Mouse (Mus musculus) left cerebral cortex, adult 18-20 months (tissue): ENCODE data around the gene Tm9sf2. TPM values are rescaled to one million over a fixed set of nuclear protein-coding genes. Genes with fewer than 3 reads are reported as not detected.
"Not testable (repeated sequence)": the region's sequence is repeated elsewhere in the genome, so short reads cannot be mapped to it uniquely, and the experiment has no call there.

Experiments used
- DNase-seq, 2 experiments: peaks; one replicate each; pipeline ENCODE4 v3.0.0; 2021 to 2022; ENCODE audit warnings: low spot score in 2 of 2, mixed read lengths in 1 of 2
- long read RNA-seq, 2 experiments: library from polyadenylated mRNA; stranded (forward); transcript quantifications; one replicate each; pipeline ENCODE4 v2.0.0; 2021
- total RNA-seq, 2 experiments: library from RNA; stranded (reverse); gene quantifications; 2 replicates each; pipeline ENCODE4 v1.2.3; 2021

The Tm9sf2 gene
- 100 to 1,000 TPM; 110 to 113 TPM for total RNA-seq
- long read RNA-seq, experiment 1, transcript Tm9sf2-201 (17 exons, 3,107 nt) = major isoform, 194 of 220 reads
- long read RNA-seq, experiment 1, partial matches to known transcripts = 13 of 220 reads
- long read RNA-seq, experiment 1, other reads (novel, unspliced or antisense) = 13 of 220 reads
- long read RNA-seq, experiment 2, transcript Tm9sf2-201 (17 exons, 3,107 nt) = major isoform, 136 of 164 reads
- long read RNA-seq, experiment 2, partial matches to known transcripts = 14 of 164 reads
- long read RNA-seq, experiment 2, other reads (novel, unspliced or antisense) = 14 of 164 reads

DNA sequence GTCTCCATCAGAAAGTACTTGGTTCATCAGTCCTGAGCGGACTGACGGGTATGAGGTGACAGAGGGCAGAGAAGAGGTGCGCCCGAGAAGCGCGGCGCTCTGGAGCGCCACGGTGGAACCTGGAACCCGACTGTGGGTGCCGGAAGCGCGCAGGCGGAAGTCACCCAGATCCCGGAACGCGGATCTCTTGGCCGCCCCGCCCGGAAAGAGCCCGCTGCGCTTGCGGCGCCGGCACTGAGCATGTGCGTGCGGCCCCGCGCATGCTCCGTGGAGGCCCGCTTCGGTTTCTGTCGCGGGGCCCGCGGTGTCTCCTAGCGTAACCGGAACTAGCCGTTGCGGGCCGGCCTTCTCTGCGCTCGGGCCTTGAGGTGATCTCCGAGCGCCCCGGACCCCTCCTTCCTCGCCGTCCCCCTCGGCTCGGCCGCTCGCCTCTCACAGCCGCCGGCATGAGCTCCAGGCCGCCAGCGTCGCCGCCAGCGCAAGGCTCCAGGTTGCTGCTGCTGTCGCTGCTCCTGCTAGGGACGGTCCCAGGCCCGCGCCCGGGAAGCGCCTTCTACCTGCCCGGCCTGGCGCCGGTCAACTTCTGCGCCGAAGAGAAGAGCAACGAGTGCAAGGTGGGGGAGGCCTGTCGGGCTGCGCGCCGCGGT, at the start of gene Tm9sf2:
Gene Tm9sf2 (plus strand): TSS at position 217 of the 647 bp plus-strand sequence.
- DNase-seq = peak; percentile 92 to 97

DNA sequence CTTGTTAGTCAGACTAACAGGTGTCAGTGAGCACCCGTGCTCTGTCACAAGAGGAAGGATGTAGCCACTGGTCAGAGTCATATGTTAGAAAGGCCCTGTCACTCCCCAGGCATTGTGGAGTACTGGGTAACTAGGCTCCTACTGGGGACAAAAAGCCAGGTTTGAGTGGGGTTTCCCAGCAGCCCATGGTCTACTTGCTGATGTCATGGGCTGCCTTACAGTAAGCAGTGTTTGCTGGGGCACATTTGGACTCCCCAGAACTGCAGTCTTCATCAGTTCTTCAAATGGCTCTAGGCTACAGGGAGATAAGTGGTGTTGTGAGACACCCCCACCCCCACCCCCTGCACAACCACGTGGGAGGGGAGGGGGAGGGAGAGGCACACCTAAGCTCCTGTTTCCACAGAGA, 48.9 kb upstream of the Tm9sf2 start:
- no peak for DNase-seq

DNA sequence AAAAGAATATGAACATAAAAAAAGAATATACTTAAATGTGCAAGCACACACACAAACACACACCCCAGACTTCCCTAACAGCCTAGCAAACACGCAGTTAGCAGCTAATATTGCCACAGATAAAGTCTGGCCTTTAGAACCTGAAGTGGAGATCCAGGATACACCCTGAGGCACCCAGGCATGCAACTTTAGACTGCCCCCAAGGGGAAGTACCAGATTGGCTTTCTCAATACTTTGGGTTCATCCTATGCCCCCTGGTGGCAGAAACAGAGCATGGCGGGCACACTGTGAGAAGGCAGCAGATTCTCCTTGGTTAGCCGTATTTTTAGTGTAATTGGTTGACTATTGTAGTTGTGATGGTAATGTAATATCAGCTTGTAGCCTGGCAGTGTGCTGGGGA, 46.2 kb upstream of the Tm9sf2 start:
- peak; percentile 81 to 83 for DNase-seq

DNA sequence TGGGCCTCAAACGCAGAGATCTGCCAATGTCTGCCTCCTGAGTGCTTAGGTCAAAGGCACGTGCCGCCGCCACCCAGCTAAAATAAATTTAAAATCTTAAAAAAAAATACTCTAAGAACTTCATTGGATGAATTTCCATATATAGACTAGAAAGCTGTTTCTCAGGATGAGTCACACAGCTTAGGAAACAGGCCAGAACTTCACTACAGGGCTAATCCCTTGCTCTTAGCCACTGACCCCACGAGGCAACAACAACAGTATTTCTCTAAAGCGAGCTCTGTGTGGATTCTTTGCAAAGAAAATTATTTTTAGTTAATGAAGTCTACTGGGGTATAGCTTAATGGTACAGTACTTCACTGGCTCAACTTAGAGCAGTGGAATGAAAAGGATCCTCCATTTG, 45.5 kb upstream of the Tm9sf2 start:
- DNase-seq = no peak

DNA sequence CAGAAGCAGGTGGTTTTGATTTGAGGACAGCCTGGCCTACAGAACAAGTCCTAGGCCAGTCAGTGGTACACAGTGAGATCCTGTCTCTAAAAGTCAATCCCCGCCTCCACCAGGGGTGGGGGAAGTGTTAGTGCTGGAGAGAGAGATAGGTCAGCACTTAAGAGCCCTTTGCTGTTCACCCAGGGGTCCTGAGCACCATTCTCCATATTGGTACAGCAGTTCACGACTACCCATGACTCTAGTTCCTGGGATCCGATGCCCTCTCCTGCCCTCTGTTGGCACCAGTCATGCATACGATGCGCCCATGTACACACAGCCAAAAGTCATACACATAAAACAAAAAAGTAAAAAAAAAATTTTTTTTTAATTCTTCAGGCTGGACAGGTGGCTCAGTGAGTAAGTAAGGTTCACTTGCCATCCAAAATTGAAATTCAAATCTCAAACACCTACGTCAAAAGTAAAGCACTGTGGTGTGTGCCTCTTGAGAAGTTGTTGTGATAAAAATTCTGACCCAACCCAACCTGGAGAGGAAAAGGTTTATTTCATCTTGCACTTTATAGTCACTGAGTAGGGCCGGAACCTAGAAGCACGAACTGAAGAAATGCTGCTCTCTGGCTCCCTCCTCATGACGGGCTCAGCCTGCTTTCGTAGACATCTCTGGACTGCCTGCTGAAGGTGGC, 44.3 kb upstream of the Tm9sf2 start:
- DNase-seq = no peak

DNA sequence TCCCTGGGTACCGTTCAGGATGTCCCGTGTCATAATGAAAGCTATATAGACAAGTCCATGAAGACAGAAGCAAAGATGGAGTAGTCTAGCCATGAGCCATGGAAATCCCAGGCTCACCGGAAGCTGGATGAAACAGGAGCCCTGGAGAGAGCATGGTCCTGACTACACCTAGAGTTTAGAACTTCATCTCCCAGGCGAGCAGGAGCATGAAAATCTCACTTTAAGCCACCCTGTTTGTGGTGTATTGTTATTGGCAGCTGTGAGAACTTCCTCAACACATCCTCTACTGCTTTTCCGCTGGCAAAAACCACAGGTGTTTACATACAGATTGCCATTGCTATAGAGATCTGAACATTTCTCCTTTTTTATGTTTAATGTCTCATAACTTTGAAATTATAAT, 43.2 kb upstream of the Tm9sf2 start:
- no peak for DNase-seq

DNA sequence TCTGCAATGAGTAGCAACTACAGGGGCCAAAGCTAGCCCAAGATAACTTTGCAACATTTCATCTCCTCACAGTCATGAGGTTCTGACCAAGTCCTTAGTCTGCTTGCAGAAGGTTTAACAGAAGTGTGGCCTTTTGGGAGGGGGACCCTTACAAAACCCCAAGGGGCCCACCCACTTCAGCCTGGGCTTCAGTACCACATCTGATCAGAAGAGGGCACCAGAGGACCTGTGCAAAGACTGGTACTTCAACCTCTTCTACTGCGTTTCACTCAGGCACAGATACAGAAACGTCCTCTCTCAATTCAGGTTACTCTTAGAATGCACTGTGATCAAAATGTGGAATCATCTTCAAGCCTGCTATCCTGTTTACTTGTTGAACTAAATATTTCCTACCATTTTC, 42.3 kb upstream of the Tm9sf2 start:
- DNase-seq = peak; percentile 52 to 77

DNA sequence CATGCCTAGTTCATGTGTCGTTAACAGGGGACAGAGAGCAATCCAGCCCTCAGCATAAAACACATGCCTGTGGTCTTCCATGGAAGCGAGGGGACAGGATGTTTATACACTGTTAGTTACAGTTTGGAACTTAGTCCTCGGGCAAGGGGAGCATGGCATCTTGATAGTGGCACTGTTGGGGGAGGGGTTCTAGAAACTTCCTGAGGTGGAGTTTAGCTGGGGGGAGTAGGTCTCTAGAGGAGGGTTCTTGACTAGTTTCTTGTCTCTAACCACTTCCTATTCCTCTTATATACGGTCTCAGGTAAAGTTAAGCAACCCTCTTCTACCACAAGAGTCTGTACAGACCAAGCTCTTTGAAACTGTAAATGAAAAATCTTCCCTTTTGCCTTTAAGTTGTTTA, 40.6 kb upstream of the Tm9sf2 start:
- no peak for DNase-seq

DNA sequence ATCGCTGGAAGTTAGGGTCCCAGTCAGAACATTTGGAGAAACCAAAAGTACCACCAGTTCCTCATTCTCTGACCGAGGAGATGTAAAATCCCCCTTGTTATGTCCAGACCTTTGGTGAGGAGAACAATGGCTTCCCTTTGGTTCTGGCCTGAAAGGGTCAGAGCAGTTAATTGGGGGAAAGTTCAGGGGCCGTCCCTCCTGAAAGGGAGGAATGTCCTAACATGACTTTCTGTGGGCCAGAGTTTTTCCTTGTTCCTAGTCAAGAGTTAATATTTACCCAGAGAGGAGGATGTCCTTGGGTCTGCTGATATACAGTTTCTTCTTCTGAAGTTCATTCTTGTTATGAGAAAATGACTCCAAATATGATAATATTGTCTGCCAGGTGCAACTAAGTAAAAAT, 38.8 kb upstream of the Tm9sf2 start:
- DNase-seq = not testable (repeated sequence)

DNA sequence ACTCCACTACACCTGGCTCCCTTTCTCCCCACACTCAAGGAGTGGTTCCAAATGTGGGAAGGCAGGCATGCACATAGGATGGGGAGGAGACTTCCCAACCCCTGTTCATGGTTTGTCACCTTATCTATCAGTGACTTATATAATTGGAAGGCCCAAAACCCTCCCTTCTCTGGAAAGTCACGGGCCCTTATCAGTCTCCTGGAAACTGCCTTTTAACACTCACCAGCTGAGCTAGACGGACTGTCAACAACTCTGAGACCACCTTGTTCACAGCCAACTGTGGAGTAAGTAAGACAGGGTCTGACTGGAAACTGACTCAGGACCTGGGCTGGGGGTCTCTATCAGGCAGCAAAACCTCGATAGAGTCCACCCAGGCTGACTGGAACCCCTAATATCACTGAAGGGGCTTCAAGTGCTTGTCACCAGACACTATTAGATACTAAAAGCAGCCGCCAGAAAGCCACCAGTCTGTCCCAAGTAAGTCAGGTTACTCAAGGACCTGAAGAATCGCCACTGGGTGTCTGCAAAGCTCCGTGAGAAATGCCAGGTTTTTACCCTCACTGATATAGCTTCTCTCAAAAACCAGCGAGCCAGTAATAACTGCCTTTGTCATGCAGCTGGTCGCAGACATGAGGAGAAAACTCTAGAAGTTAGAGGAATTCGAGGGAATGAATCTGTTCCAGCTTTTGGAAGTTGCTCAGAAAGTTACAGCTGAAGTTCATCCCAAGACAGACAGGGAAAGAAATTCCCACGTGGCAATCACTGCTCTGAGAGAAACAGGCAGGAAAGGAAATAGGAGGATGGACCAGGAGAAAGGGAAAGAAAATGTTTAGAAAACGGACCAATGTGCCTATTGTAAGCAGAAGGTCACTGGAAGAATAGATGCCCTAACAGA, 37.8 kb upstream of the Tm9sf2 start:
- DNase-seq = no peak

DNA sequence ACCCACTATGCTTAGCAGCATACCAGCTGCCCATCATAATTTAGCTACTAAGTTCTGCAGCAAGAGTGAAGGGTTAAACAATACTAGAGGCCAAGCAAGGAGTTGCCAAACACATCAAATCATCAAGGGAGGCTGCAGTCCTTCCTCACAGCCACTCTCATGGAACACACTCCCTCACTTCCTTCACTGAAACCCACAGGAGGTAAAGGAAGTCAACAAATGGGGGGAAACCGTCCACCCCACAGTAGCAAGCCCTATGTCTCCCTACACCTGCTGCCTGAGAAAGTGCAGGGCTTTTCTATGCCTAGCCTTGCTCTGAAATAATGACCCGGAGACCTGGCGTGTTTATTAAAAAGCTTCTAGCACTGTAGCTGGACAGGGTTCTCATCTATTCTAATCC, 36.9 kb upstream of the Tm9sf2 start:
- no peak for DNase-seq

DNA sequence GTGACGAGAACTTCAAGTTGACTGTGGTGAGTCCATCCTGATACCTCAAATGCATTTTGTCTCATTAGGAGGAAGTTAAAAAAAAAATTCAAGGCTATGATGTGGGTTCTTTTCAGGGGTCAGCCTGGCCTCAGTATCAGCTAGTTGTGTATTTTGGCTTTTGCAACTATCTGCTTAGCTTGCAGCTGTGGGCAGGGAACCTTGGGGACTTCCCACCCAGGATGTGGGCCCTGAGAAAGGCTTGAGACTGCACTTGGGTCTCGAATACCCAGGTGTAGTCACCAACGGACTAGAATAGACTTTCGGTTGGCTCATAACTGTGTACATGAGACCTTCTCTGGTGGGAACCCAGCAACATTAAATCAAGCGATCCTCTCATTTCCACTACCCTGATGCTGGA, 33.4 kb upstream of the Tm9sf2 start:
- DNase-seq = no peak

DNA sequence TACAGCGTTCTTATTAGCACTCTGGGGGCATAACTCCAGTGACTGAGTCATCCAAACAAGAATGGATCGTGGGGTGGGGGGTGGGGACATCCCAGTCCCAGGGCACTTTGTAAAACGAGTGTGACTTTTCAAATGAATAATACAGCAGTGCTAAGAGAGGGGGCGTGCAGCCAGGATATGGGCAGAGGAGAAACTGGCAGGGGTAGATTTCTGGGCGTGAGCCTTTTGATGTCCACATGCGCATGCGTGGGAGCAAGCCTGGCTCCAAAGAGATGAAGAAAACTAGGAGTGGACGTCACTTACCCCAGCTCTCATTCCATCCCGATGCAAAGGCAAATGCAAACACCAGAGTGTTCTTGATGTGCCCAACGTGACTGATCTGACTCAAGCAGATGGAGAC, 32.5 kb upstream of the Tm9sf2 start:
- no peak for DNase-seq

DNA sequence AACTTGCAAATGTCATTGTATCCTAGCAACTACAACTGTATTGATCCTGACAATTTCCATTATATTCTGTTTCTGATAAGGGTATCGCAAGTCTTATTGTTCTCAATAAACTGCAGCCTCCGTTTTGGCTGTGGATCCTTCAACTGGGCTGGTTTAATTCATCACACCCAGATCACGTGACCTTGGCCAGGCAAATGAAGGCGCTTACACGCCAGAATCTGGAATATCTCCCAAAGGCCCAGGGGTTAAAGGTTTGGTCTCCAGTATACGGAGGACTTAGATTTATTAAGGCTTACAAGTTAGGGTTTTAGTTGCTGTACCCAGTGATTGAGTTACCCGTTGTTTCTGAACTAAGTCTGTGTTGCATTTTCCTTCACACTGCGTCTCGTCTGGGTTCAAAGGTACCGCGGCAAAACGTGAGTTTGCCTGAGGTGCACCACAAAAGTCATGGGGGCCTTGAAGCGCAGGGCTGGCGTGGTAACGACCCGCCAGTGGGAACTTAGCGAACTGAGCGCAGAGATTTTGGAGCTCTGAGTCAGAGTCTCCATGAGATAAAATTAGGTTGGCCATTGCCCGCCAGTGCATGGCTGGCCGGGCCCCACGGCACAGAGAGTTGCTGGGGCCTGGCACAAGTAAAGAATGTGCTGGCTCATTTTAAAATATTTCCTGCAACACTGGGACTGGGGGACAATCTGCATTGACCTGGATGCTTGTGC, 31.2 kb upstream of the Tm9sf2 start:
- no peak for DNase-seq

DNA sequence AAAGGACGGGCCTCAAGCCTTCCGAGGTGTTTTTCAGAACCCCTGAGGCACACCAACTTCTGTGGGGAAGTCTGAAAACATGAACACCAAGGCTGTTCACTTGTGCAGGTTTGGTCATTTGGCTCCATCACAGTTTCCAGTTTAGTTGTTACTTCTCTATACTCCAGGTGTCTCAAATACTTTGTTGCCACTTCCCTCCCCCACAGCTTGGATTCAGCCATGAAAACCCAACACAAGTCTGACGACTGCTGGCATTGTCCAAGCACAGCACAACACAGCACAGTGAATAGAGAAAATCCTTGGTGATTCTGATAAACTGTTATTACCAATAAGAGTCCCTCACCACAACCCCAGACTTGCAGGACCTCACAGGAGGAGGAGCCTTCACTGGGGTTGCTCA, 29.8 kb upstream of the Tm9sf2 start:
- DNase-seq = no peak

DNA sequence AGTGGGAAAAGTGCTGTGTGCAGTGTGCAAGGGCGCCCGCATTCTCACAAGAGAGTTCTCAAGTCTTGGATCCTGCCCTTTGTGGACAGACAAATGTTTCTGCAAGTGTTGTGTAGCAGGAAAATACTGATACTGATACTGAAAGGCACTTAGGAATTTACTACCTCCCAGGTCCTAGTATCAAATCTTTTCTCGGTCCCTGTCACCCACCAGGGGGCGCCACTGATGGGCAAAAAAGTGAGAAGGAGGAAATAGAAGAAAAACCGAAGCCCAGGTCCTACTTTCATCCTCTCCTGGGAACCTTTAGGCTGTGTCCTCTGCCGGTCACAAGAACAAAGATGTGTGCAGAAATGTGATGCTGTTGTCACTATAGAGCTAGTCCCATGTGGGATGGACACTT, 27.4 kb upstream of the Tm9sf2 start:
- peak; percentile 45 to 62 for DNase-seq

DNA sequence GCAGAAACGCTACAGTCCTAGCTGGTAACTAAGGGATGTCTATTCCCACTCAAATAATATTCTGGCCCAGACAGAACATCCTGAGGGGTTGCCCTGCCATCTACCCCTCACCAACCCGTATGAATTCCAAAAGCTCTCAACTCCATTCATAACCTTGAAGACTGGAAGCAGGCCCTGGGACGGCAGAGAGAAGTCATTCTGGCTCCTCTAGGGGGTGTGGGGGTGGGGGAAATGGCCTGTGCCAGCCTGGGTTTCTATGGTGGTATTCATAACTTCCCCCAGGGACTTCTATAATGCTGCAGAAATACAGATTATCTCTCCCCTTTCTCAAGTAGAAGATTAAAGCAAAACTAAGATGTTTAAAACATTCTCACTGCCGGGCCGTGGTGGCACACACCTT, 26.9 kb upstream of the Tm9sf2 start:
- DNase-seq = no peak

DNA sequence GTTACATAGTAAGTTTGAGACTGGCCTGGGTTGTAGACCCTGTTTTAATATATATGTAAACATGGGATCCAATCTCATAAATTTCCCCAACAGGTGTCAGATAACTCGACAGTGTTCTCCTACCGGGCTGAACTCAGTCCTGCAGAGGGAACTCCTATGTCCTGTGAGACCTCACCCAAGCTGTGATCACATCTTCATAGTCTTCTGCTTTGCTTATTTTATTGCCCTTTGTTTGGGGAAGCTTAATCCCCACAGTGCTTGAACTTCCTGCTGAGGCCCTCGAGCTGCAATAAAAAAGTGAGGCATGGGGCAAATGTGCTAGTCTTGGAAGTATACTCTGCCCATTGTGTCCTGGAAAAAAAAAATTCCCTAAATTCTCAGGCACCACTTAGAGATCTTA, 25.5 kb upstream of the Tm9sf2 start:
- no peak for DNase-seq

DNA sequence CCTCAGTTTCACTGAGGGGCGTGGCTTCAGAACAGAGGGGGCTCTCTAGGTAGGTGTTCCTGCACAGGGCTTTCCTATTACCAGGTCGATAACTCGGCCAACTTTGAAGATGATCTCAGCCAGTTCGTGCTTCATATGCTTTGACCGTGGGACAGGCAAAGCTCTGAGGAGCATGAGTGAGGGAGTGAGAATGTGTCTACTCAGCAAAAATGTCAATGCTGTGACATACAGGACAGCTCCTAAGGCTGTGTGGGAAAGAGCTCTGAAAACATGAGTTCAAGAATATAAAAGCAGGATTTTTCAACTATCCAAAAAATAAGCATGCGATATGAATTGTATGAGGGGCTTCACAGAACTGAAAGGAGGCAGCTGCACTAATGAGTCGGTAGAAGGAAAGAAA, 23.3 kb upstream of the Tm9sf2 start:
- DNase-seq = no peak

DNA sequence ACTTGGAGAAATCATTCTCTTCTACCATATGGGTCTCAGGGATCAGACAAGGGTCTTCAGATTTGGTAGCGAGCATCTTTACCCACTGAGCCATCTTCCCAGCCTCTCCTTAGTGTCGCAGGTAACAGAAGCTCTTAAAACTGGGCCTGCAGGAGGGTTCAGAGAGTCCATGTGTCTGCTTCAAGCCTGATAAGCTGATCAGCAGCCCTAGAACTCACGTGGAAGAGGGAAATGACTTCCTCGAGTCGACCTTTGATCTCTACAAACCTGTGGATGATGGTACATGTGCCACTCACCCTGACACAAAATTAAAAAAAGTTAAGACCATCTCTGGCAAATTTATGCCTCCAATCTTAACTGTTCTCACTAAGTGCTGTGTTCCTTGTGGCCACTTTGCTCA, 18.9 kb upstream of the Tm9sf2 start:
- DNase-seq = no peak

DNA sequence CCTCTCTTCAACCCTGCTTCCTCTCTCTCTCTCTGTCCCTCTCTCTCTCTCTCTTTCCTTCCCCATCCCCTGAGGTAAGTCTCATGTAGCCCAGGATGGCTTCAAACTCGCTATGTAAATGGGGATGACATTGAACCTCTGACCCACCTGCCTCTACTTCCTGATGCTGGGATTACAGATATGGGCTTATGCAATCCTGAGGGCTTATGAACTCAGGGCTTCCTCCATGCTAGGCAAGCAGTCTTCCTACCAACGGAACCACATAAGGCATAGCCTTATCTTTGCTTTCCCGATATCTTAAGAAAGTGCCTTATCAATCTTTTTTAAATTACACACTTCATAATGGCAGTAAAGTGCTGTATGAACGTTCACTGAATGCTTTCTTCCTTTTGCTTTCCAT, 14.5 kb upstream of the Tm9sf2 start:
- no peak for DNase-seq
